8 mouse cellular contexts compared by ENCODE assay signal in genomic region chr9:109874797-109875691, GRCm38 (mm10). TPM values are rescaled to one million over a fixed set of nuclear protein-coding genes. Genes with fewer than 3 reads are reported as not detected.
DNase-seq lines count a peak whose midpoint lies in the region; ATAC-seq and TF ChIP-seq lines count a peak whose summit lies in the region.

Cdc25a (plus strand) TSS chr9:109875579.

- ATAC-seq in forebrain, embryonic 12.5 days (ENCODE audit: low FRiP score), result peak; percentile 93
- peak; percentile 95 for ATAC-seq in heart, postnatal 0 days (ENCODE audit: insufficient read depth, low read depth)
- peak; percentile 93 for ATAC-seq in liver, embryonic 16.5 days (ENCODE audit: low read depth)
- ATAC-seq in neural tube, embryonic 13.5 days (ENCODE audit: low read depth), result peak; percentile 95

- no peaks in the 10 kb centered on the region for H3K9me3 ChIP-seq in E14TG2a.4 (ENCODE audit: low read length)
- no peaks in the 10 kb centered on the region for H3K9me3 ChIP-seq in forebrain, embryonic 12.5 days
- H3K9me3 ChIP-seq in heart, postnatal 0 days (replicated peaks; ENCODE audit: control insufficient read depth, low read length), result no peaks in the 10 kb centered on the region
- no peaks in the 10 kb centered on the region for H3K9me3 ChIP-seq in liver, embryonic 16.5 days (replicated peaks; ENCODE audit: control insufficient read depth, low read length)
- no peaks in the 10 kb centered on the region for H3K9me3 ChIP-seq in neural tube, embryonic 13.5 days

- peak within 1 kb of the TSS; percentile 88 for H3K27ac ChIP-seq in forebrain, embryonic 12.5 days
- peak within 1 kb of the TSS; percentile 77 for H3K27ac ChIP-seq in heart, postnatal 0 days (ENCODE audit: low read depth)
- peak within 1 kb of the TSS; percentile 85 for H3K27ac ChIP-seq in liver, embryonic 16.5 days (ENCODE audit: low read length)
- H3K27ac ChIP-seq in neural tube, embryonic 13.5 days (replicated peaks), result peak within 1 kb of the TSS; percentile 83
- H3K27ac ChIP-seq in testis, adult 2 months (ENCODE audit: control insufficient read depth, insufficient read depth, low read depth, low read length), result peak within 1 kb of the TSS; percentile 93

- peak within 1 kb of the TSS; percentile 97 for H3K9ac ChIP-seq in forebrain, embryonic 12.5 days
- H3K9ac ChIP-seq in heart, postnatal 0 days (replicated peaks; ENCODE audit: low read depth, low read length), result peak within 1 kb of the TSS; percentile 78
- H3K9ac ChIP-seq in liver, embryonic 16.5 days (ENCODE audit: low read depth, low read length), result peak within 1 kb of the TSS; percentile 99
- H3K9ac ChIP-seq in neural tube, embryonic 13.5 days, result peak within 1 kb of the TSS; percentile 93

- peak; percentile 99 for DNase-seq in c-Kit-positive CD71-positive TER-119-positive erythroid progenitor cells, embryonic 14.5 days (ENCODE audit: low spot score)
- peak; percentile 100 for DNase-seq in heart, postnatal 0 days (ENCODE audit: low spot score)
- peak; percentile 99 for DNase-seq in kidney, postnatal 4 days

- peaks cover 78% of the 10 kb centered on the region for H3K4me1 ChIP-seq in E14TG2a.4 (replicated peaks; ENCODE audit: low read depth, low read length)
- H3K4me1 ChIP-seq in forebrain, embryonic 12.5 days, result peaks cover 13% of the 10 kb centered on the region
- H3K4me1 ChIP-seq in heart, postnatal 0 days (ENCODE audit: control insufficient read depth, insufficient read depth), result 0 out of 2 replicates have a peak, but pooled peaks cover 7% of the 10 kb centered on the region
- peaks cover 29% of the 10 kb centered on the region for H3K4me1 ChIP-seq in liver, embryonic 16.5 days (ENCODE audit: control insufficient read depth, low read depth, low read length)
- peaks cover 20% of the 10 kb centered on the region for H3K4me1 ChIP-seq in neural tube, embryonic 13.5 days (replicated peaks)
- peaks cover 12% of the 10 kb centered on the region for H3K4me1 ChIP-seq in testis, adult 2 months (ENCODE audit: control insufficient read depth, insufficient read depth, low read length)

- H3K36me3 ChIP-seq in E14TG2a.4 (ENCODE audit: insufficient read depth, low read length), result peaks cover 35% of the 10 kb centered on the region
- H3K36me3 ChIP-seq in forebrain, embryonic 12.5 days (replicated peaks), result peaks cover 24% of the 10 kb centered on the region
- H3K36me3 ChIP-seq in heart, postnatal 0 days (replicated peaks; ENCODE audit: control insufficient read depth, insufficient read depth, low read length), result peaks cover 19% of the 10 kb centered on the region
- peaks cover 26% of the 10 kb centered on the region for H3K36me3 ChIP-seq in liver, embryonic 16.5 days (ENCODE audit: control insufficient read depth, insufficient read depth)
- peaks cover 16% of the 10 kb centered on the region for H3K36me3 ChIP-seq in neural tube, embryonic 13.5 days
- H3K36me3 ChIP-seq in testis, adult 2 months (ENCODE audit: control insufficient read depth, insufficient read depth, low read length), result no peaks in the 10 kb centered on the region

- 0 out of 2 replicates have a peak, but pooled peaks have one; percentile 25 for TF ChIP-seq CTCF in E14TG2a.4 (conservative IDR thresholded peaks at IDR 0.05; ENCODE audit: low read length)
- TF ChIP-seq CTCF in heart, postnatal 0 days (IDR thresholded peaks at IDR 0.05; ENCODE audit: low read depth), result peak; percentile 64
- TF ChIP-seq CTCF in testis, adult 2 months (IDR thresholded peaks at IDR 0.05; ENCODE audit: control insufficient read depth, insufficient read depth, insufficient replicate concordance, low read depth, low read length), result 0 out of 2 replicates have a peak, but pooled peaks have one; percentile 3

- H3K27me3 ChIP-seq in E14TG2a.4 (ENCODE audit: insufficient read depth, low read length), result no peaks in the 10 kb centered on the region
- no peaks in the 10 kb centered on the region for H3K27me3 ChIP-seq in forebrain, embryonic 12.5 days
- no peaks in the 10 kb centered on the region for H3K27me3 ChIP-seq in heart, postnatal 0 days (ENCODE audit: control insufficient read depth, insufficient read depth, low read length)
- no peaks in the 10 kb centered on the region for H3K27me3 ChIP-seq in liver, embryonic 16.5 days (ENCODE audit: control insufficient read depth, insufficient read depth, low read depth, low read length)
- no peaks in the 10 kb centered on the region for H3K27me3 ChIP-seq in neural tube, embryonic 13.5 days
- H3K27me3 ChIP-seq in testis, adult 2 months (ENCODE audit: control insufficient read depth, insufficient read depth, low read length), result no peaks in the 10 kb centered on the region

- peak; percentile 41 for TF ChIP-seq EP300 in heart, postnatal 0 days (IDR thresholded peaks at IDR 0.05; ENCODE audit: low read depth)

- 7% methylated on average over 33 of the region's 33 CpGs for WGBS in forebrain, embryonic 12.5 days
- 6% methylated on average over 33 of the region's 33 CpGs for WGBS in heart, postnatal 0 days
- 5% methylated on average over 33 of the region's 33 CpGs for WGBS in liver, embryonic 16.5 days (ENCODE audit: insufficient replicate concordance)
- WGBS in neural tube, embryonic 13.5 days, result 8% methylated on average over 33 of the region's 33 CpGs

- peak; percentile 80 for TF ChIP-seq POLR2A in testis, adult 2 months (IDR thresholded peaks at IDR 0.05; ENCODE audit: control insufficient read depth, low read depth, low read length)

- H3K4me2 ChIP-seq in forebrain, embryonic 12.5 days, result peak within 1 kb of the TSS; percentile 78
- peak within 1 kb of the TSS; percentile 75 for H3K4me2 ChIP-seq in heart, postnatal 0 days (ENCODE audit: low read depth, low read length)
- peak within 1 kb of the TSS; percentile 97 for H3K4me2 ChIP-seq in liver, embryonic 16.5 days (ENCODE audit: low read depth, low read length)
- peak within 1 kb of the TSS; percentile 85 for H3K4me2 ChIP-seq in neural tube, embryonic 13.5 days

- peak within 1 kb of the TSS; percentile 98 for H3K4me3 ChIP-seq in E14TG2a.4 (replicated peaks; ENCODE audit: low read length)
- peak within 1 kb of the TSS; percentile 98 for H3K4me3 ChIP-seq in forebrain, embryonic 12.5 days (replicated peaks)
- H3K4me3 ChIP-seq in heart, postnatal 0 days (ENCODE audit: low read depth, low read length), result peak within 1 kb of the TSS; percentile 67
- peak within 1 kb of the TSS; percentile 100 for H3K4me3 ChIP-seq in liver, embryonic 16.5 days (ENCODE audit: low read depth, low read length)
- H3K4me3 ChIP-seq in neural tube, embryonic 13.5 days, result peak within 1 kb of the TSS; percentile 94
- peak within 1 kb of the TSS; percentile 97 for H3K4me3 ChIP-seq in testis, adult 2 months (ENCODE audit: control insufficient read depth, low read depth, low read length)

RNA-seq across cellular contexts. Expression of gene Cdc25a, which starts in this region (rescaled TPM):
- polyA plus RNA-seq in forebrain, embryonic 12.5 days (2016; fragmentation: Nextera tagmentation; extraction: Ambion mirVana), result 42.1 and 44.3 TPM in 2 replicates
- total RNA-seq in heart, postnatal 0 days (2014; rRNA removed; ENCODE audit: low replicate concordance), result 7.7 and 14.3 TPM in 2 replicates
- polyA plus RNA-seq in heart, postnatal 0 days (2015; fragmentation: Nextera tagmentation; extraction: Ambion mirVana), result 7.0 TPM in 2 replicates
- polyA plus RNA-seq in liver, embryonic 16.5 days (2015; fragmentation: Nextera tagmentation; extraction: Ambion mirVana), result 9.9 and 10.7 TPM in 2 replicates
- polyA plus RNA-seq in neural tube, embryonic 13.5 days (2015; fragmentation: Nextera tagmentation; extraction: Ambion mirVana), result 16.0 and 17.2 TPM in 2 replicates
- polyA plus RNA-seq in testis, adult 2 months (2012; rRNA removed), result 25.1 and 26.0 TPM in 2 replicates

Comparison
In these comparisons a context has a peak if more than half of its experiments do, and no peak if none do; other contexts are left out.
1. Peak in every context shown above with its lines: DNase-seq, ATAC-seq, H3K4me3 ChIP-seq and H3K27ac ChIP-seq.
2. CTCF ChIP-seq: peak in every context shown above with its lines; median percentile 64 in heart, postnatal 0 days; 25 in E14TG2a.4; 3 in testis, adult 2 months.